In the genomic region with DNA sequence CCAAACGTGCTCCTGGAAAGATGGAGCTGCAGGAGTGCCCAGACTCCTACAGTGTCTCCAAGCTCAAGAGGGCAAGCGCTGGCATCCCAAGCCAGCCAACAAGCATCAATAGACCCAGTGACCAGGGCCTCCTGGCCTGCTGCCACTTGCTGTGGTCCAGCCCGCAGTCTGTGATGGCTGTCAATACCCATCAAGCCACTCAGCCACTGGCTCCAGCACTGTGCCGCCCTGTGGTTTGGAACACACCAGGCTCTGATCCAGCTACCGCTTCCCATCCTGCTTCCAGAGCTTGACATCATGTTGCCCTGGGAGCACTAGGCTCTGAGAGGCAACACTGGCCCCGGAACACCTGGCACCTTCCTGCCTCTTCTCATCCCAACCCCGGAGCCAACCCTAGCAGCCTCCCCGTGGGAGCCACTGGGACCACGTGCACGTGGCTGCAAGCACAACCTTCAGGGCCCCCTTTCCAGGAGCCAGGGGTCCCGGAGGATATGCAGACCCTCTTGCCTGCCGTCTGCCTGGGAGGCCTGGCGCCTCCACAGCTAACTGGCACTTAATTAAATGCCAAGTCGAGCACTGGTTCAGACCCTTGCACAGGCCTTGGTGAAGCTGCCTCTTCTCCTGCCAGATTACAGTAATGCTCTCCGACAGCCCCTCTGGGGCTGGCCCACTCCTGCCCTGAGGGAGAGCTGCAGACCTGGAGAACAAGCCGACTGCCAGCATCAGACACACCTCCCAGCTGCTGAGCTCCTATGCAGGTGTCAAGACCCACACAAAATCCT, we compare ENCODE assay signal across 17 mouse cellular contexts. TPM values are rescaled to one million over a fixed set of nuclear protein-coding genes. Genes with fewer than 3 reads are reported as not detected.
DNase-seq lines count a peak whose midpoint lies in the region; ATAC-seq lines count a peak whose summit lies in the region.
"Had no signal": no experiment of that assay in that cellular context is flagged by ENCODE, and none has a peak within 500 bp of the region (broad histone marks: within the 10 kb centered on the region; RNA-seq: fewer than 3 reads in every experiment).

No protein-coding gene starts in this region.

- H3K27ac ChIP-seq in intestine, embryonic 15.5 days, result peak overlapping the region; percentile 40
- H3K27ac ChIP-seq in intestine, embryonic 16.5 days (ENCODE audit: low read length), result no peak overlapping the region

- no peak overlapping the region for H3K4me2 ChIP-seq in intestine, embryonic 15.5 days (replicated peaks)
- no peak overlapping the region for H3K4me2 ChIP-seq in intestine, embryonic 16.5 days (ENCODE audit: low read depth, low read length)

- H3K36me3 ChIP-seq in intestine, embryonic 15.5 days, result 0 out of 2 replicates have a peak, but pooled peaks cover 5% of the 10 kb centered on the region
- 0 out of 2 replicates have a peak, but pooled peaks cover 4% of the 10 kb centered on the region for H3K36me3 ChIP-seq in intestine, embryonic 16.5 days (ENCODE audit: control insufficient read depth, insufficient read depth, low read length)

- H3K9me3 ChIP-seq in intestine, embryonic 15.5 days, result no peaks in the 10 kb centered on the region
- H3K9me3 ChIP-seq in intestine, embryonic 16.5 days (ENCODE audit: control insufficient read depth, low read length), result no peaks in the 10 kb centered on the region
- H3K9me3 ChIP-seq: megakaryocyte, embryonic 14.5 days had no signal

- no peak overlapping the region for H3K4me3 ChIP-seq in intestine, embryonic 15.5 days (replicated peaks)
- no peak overlapping the region for H3K4me3 ChIP-seq in intestine, embryonic 16.5 days (ENCODE audit: low read length)
- H3K4me3 ChIP-seq: megakaryocyte, embryonic 14.5 days had no signal

- WGBS in intestine, embryonic 15.5 days, result 78% methylated on average over 16 of the region's 16 CpGs
- WGBS in intestine, embryonic 16.5 days, result 77% methylated on average over 16 of the region's 16 CpGs

- H3K9ac ChIP-seq in intestine, embryonic 15.5 days, result no peak overlapping the region
- H3K9ac ChIP-seq in intestine, embryonic 16.5 days (ENCODE audit: low read depth, low read length), result no peak overlapping the region
- H3K9ac ChIP-seq: liver, postnatal 0 days had no signal

- ATAC-seq in intestine, embryonic 15.5 days, result no peak
- ATAC-seq in intestine, embryonic 16.5 days, result no peak
- ATAC-seq in inflammation-experienced regulatory T-cells, adult 6 months, result no peak
- ATAC-seq: liver, postnatal 0 days had no signal

- DNase-seq in cerebellum, postnatal 10 days, result peak; percentile 74 to 80
- DNase-seq in cerebellum, adult 8-10 months, result no peak
- peak; percentile 33 for DNase-seq in 3T3-L1 (ENCODE audit: low read depth, low spot score)
- peak; percentile 77 for DNase-seq in layer of hippocampus, adult 9-11 months
- DNase-seq in adrenal gland, postnatal 4 days (ENCODE audit: low spot score in 2 of 2), result no peak
- DNase-seq: adrenal gland, postnatal 14 days; gastrocnemius, postnatal 14 days; liver, postnatal 0 days had no signal

- H3K4me1 ChIP-seq in intestine, embryonic 15.5 days (replicated peaks), result peaks cover 28% of the 10 kb centered on the region
- peaks cover 18% of the 10 kb centered on the region for H3K4me1 ChIP-seq in intestine, embryonic 16.5 days (ENCODE audit: control insufficient read depth, insufficient read depth, low read length)

- H3K27me3 ChIP-seq in intestine, embryonic 15.5 days (replicated peaks), result no peaks in the 10 kb centered on the region
- H3K27me3 ChIP-seq in intestine, embryonic 16.5 days (replicated peaks; ENCODE audit: control insufficient read depth, insufficient read depth, low read length), result no peaks in the 10 kb centered on the region

RNA-seq across cellular contexts. Expression of gene Plxnd1, which starts 20.7 kb away (rescaled TPM):
- polyA plus RNA-seq in intestine, embryonic 15.5 days (2015; fragmentation: Nextera tagmentation; extraction: Ambion mirVana), result 26.6 and 28.9 TPM in 2 replicates
- 18.7 and 19.3 TPM in 2 replicates for polyA plus RNA-seq in intestine, embryonic 16.5 days (2015; fragmentation: Nextera tagmentation; extraction: Ambion mirVana)
- polyA plus RNA-seq in inflammation-experienced regulatory T-cells, adult 6 months (2017; shearing (Covaris generic)), result 10 to 100 TPM in 1 of 3 experiments, 1 to 10 TPM in 2; 7.4 to 12.5 (median 8.0) TPM
- 100 to 1,000 TPM; 237 to 271 TPM for total RNA-seq in adrenal gland, postnatal 4 days (2021)

RNA-seq across cellular contexts. Expression of gene H1foo, which starts 29.3 kb away (rescaled TPM):
- not detected in 2 replicates for polyA plus RNA-seq in intestine, embryonic 15.5 days (2015; fragmentation: Nextera tagmentation; extraction: Ambion mirVana)
- not detected in 2 replicates for polyA plus RNA-seq in intestine, embryonic 16.5 days (2015; fragmentation: Nextera tagmentation; extraction: Ambion mirVana)
- polyA plus RNA-seq in inflammation-experienced regulatory T-cells, adult 6 months (2017; shearing (Covaris generic)), result not detected
- not detected for total RNA-seq in adrenal gland, postnatal 4 days (2021)
- total RNA-seq: adrenal gland, postnatal 14 days; gastrocnemius, postnatal 14 days; left cerebral cortex, postnatal 25 days had no signal
- polyA plus RNA-seq: cortical plate, adult 2 months; heart, postnatal 0 days; kidney, embryonic 16.5 days; liver, postnatal 0 days; neural tube, embryonic 14.5 days had no signal

RNA-seq across cellular contexts. Expression of gene Rho, which starts 42.5 kb away (rescaled TPM):
- polyA plus RNA-seq in intestine, embryonic 15.5 days (2015; fragmentation: Nextera tagmentation; extraction: Ambion mirVana), result 0.05 TPM in 1 of 2 replicates, not detected in the other
- 0.31 TPM in 1 of 2 replicates, not detected in the other for polyA plus RNA-seq in intestine, embryonic 16.5 days (2015; fragmentation: Nextera tagmentation; extraction: Ambion mirVana)
- under 1 TPM in 1 of 3 experiments, not detected in 2; 0.43 TPM for polyA plus RNA-seq in inflammation-experienced regulatory T-cells, adult 6 months (2017; shearing (Covaris generic))
- total RNA-seq in adrenal gland, postnatal 4 days (2021), result 1 to 10 TPM in 1 of 2 experiments, under 1 TPM in 1; 0.70 to 1.1 TPM
- polyA plus RNA-seq: heart, postnatal 0 days; liver, postnatal 0 days had no signal

Comparison
In these comparisons a context has a peak if more than half of its experiments do, and no peak if none do; other contexts are left out.
1. DNase-seq: peak in cerebellum, postnatal 10 days (2 of 2), 3T3-L1 (single experiment) and layer of hippocampus, adult 9-11 months (single experiment); none in cerebellum, adult 8-10 months (single experiment) and adrenal gland, postnatal 4 days (0 of 2).